Mouse (Mus musculus): ENCODE data around the gene Dalrd3.

GRCm38 (mm10) chr9:108601986-108602385 is 32.3 kb downstream of the Dalrd3 start:
- TF ChIP-seq CTCF (conservative IDR thresholded peaks at IDR 0.05; ENCODE audit: low read length) (no peak), NANOG (IDR thresholded peaks at IDR 0.05; ENCODE audit: borderline replicate concordance, low read length) (no peak)
